Mouse (Mus musculus) kidney, adult 8-10 months (tissue): Measurements from ENCODE around the gene Ackr1.
A peak's percentile ranks its signal among the peaks of the same experiment; 100 is the strongest.

Experiments used
- DNase-seq, 2 experiments: peaks; one replicate each; pipeline ENCODE4 v3.0.0; 2022

Ackr1 gene

DNA sequence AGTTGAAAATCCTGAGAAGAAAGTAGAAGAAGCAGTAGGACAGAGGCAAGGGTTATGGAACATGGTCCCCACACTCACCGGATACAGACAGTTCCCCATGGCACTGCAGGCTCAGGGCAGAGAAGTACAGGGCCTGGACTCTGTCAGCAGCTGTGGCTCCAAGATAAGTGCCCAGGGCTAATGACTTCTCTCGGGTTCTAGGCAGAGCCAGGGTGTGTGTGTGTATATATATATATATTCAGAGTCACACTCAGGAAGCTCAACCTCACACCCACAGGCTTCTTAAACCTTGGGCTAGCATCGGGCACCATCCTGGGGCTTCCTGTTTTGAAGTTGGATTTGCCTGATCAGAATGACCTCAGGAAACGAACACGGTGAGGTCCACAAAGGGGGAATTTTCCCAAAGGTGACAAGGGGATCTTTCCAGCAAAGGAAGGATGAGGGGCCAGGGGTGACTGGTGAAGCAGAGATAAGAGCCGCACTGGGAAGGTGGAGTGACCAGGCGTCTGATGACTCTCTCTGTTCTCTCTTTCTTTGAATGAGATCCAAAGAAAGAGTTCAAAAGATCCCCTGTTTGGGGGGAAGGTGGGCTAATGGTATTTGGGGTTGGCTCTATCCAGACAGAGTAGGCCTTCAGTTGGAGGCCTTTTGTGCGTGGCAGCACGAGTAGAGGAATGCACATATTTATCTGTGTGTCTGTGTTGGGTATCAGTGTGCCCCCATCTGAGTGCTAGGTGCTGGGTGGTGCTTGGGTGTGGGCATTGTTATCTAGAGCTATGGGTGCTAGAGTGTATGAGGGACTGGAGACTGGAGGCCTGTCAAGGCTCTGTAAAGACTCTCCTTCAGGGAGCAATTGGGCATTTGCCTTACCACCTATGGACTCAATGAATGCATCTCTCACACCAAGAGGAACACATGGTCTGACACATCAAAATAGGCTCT is at the start of gene Ackr1:
TSS of gene Ackr1 (minus strand) at position 439 of the 942 bp plus-strand sequence.
- DNase-seq: no peak

DNA sequence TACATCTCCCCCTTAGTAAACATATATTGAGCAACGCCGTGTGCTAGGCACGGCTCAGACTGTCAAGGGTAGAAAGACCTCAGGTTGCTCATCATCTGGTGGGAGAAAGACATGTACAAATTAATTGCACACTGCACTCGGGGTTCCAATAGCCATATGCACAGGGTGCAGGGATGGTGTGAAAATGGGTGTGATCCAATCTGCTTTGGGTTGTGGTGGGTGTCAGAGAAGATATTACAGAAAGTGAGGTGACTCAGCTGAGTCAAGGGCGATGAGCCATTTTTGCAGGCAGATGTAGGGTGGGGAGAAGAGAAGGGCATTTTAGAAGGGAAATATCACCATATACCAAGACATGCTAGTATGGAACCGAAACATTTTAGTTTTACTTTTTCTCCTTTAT is 47.9 kb upstream of the Ackr1 start:
- DNase-seq: no peak

DNA sequence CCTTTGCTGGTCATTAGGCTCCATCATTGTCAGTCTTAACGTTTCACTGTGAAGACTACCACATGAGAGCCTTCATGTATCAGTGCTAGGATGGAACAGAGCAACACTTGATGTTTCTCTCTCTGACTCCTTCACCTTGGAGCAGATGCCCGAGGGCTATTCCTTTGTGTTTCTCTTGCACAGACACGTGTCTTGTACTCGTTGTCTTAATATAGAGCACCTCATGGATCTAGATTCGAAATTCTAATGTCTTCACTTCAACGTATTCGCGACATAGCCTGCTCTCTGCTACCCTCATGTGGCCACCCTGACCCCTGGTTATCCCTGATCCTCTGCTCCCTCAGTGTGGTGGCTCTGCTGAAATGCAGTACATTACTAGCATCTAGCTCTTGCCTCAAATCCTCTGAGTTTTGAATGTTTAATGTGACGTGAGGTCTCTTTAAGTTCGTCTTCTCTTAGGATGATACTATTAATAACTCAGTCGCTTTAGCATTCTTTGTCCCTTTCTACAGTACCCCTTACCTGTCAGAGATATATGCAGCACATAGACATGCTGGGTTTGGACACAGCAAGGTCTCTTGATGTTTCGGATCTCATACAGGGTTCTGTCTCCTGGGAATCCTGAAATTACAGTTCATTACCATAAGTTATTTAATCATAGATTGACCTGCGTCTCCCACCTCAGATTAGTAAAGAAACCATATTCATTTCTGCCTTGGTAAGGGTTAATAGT is 44.0 kb upstream of the Ackr1 start:
- DNase-seq: peak in 1 of 2 experiments; percentile 31

DNA sequence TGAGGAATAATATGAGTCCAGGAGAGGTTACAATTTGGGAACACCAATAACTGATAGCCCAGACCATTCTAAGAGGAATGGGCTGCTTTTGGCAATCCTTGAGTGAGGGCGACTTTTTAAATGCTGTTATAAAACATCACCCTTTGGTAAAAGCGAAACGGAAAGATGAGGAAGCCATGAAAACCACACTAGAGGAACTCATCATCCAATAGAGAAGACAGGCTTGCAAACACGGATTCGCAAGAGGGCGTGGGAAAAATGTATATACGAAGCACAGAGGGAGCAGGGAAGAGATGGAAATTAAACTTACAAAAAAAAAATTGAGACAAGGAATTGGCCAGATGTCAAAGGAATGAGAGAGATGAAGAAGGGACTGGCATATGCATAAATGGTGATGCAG is 40.5 kb upstream of the Ackr1 start:
- DNase-seq: no peak

DNA sequence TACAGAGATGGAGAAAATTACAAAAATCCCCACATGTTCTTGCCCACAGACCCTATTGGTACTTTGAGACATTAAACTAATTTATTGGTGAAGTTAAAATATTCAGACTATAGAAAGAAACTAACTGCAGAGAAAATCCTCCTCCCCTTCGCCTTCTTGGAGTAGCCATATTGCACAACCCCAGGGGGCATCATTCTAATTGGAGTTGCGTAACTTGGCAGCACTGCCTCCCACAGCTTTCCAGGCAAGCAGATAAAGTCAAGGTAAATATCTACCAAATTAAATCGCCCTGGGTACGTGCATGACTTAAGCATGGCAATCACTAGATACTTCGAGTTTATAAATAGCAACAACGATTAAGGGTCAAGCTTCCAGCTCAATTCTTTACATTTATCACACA is 38.0 kb upstream of the Ackr1 start:
- no peak for DNase-seq

DNA sequence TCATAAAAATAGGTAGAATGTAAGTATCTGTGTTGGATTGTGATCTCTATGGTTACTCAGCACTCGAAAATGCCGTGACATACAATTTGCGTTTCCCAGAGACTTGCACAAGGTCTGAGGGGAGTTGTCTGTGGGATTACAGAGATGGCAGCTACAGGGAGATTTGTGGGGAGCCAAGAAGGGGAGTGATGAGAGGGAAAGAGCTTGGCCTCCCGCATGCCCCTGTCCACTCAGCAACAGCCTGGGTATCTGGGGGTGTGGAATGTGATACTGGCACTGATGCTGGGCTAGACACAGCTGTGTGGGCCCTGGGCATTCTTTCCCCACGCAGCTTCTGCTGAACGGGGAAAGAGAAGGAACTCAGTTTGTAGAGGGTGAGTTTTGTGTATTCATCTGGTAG is 36.9 kb upstream of the Ackr1 start:
- DNase-seq: no peak

DNA sequence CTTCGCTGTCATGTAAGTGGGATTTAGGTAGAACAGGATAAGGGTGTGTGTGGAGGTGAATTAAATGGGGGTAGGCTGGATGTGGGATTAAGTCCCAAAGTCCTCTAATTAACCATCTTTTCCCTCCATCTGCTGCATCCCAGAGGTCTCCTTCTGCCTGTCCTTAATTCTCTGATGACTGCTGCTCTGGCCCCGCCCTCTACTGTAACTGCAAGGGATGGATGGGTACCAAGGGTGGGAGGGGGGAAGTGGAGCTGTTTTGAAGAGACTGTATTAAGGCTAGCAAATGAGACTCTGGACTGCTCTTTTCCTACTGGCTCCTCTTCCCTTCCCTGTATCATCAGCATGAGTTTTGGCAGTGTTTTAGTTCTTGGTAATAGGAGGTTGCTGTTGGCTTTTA is 36.1 kb upstream of the Ackr1 start:
- DNase-seq: no peak

DNA sequence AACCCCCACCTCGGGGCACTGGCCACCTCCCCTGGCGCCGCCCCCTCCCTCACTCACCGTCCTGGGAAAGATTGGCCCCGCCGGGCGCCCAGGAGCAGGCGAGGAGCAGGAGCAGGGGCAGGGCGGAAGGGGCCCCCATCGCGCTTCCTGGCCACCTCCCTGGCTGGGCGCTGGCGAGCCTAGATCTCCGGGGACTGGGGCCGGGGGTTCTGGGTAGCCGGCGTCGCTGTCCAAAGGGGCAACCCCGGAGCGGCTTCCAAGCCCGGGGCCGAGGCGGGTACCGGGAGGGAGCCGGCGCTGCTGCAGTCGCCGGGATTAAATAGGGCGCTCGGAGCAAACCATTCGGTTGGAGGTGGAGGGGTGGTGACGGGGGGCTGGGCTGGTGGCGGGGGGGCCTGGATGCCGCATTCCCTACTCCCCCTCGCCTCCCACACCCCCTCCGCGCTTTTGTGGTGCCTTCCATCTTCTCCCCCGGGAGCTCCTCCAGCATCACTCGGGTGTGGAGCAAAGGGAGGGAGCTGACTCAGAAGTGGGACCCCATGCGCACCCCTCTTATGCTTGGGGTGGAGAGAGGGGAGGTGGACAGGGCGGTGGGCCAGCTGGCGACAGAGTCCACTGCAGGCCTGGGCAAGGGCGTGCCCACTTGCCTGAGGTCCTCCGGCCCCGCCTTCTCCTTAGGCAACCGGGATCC is 34.0 kb upstream of the Ackr1 start, which contains the start of gene Cadm3:
TSS of gene Cadm3 (minus strand) at position 340 of the 691 bp plus-strand sequence.
- DNase-seq: no peak

DNA sequence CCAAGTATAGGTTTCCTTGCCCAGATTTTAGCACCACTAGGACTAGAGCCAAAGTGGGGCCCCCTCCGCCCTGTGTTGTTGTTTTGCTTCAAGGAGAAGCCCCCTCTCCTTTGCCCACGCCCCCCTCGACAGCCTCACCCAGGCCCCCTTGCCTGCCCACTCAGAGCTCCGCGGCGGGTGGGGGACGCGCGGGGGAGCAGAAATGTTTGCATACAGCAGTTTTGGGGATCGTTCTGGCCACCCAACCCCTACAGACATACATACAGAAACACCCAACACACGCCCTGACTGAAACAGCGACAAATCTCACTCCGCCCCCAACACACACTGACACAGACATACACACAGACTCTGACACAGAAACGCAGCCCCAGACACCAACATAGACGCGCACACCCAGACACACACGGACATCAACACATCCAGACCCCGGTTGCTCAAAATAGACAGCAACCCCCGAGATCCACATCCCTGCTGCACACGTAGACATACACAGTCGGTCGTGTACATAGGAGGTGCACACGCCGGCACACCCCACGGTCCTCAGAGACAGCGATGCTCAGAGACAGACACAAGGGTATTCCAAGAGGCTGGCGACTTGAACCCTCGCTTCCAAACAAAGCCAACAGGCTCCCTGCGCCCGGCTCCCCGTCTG is 33.3 kb upstream of the Ackr1 start:
- no peak for DNase-seq

DNA sequence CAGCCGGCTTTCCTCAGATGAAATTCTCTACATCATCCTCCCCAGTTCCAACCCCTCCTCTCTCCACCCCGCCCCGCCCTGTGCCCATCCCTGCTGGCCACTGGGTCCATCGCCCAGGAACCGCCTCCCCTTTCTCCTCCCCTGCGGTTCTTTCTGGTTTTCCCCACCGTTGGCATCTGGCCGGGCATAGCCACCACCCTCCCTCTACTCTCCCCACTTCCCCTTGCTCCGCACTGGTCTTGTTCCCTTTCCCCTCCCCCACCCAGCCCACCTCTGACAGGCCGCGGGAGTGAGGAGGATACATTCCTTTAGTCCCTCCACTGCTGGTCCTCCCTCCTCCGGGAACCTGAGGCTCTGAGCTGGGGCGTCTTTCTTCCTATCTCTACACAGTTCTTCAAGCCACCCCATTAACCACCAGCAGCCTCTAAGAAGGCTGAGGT is 32.4 kb upstream of the Ackr1 start:
- DNase-seq: no peak

DNA sequence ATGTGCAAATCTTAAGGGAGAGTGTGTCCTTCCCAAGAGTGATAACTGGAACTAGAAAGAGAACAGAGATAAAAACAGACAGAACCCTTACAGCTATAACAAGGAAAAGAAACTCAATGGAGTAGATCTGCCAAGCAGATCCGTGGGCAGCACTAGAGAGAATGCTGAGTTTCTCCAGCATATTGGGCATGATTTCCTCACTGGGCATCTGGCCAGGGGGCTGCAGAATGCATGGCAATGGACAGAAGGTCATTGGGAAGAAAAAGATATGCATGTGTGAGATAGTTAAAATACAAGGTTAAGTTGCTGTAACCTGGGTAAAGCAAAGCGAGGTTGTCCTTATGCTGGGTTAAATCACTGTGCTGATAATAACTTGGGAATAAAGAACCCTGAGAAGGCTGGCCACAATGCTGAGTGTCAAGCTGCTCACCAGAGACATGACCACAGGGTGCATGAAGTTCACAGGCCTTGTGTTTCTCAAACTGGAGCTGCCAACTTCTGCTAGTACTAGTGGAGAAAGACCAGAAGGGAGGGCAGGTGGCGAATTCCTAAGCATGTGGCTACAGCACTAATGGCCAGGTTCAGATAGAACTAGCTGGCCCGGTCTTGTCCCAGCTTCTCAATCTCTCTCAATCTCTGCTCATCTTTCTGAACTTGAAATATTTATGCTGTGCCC is 30.7 kb upstream of the Ackr1 start:
- no peak for DNase-seq

DNA sequence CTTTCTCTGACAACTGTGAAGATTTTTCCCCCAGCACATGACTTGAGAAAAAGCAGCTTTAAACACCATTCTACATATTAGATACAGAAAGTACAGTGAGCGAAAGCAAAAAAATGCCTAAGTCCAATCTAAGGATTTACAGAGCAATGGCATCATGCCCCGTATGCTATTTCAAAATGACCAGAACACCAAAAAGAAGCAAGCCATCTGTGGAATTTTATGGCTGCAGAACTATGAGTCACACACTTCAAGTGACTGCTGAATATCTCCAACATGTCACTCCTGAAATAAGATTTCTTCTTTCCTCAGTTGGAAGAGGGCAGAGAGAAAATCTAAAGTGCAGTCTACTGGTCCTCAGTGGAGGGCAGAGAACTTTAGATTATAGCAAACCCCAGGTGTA is 29.9 kb upstream of the Ackr1 start:
- no peak for DNase-seq

DNA sequence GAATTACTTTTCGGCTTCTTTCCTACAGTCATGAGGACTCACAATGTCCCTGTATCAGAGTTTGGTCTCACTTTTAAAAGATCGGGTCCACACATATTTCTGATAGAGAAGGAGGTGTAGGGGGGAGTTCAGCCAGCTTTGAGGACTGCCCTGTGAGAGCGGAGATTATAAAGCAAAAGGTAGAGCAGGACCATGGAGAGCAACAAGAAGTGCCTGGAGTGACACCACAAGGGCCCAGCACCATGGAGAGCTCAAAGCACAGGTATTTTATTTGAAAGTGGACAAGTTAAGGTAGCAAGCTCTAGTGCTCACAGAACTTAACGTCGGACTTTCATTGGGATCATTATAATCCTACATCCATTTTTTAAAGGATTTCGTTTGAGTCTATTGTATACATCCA is 28.1 kb upstream of the Ackr1 start:
- DNase-seq: peak; percentile 32 to 51

DNA sequence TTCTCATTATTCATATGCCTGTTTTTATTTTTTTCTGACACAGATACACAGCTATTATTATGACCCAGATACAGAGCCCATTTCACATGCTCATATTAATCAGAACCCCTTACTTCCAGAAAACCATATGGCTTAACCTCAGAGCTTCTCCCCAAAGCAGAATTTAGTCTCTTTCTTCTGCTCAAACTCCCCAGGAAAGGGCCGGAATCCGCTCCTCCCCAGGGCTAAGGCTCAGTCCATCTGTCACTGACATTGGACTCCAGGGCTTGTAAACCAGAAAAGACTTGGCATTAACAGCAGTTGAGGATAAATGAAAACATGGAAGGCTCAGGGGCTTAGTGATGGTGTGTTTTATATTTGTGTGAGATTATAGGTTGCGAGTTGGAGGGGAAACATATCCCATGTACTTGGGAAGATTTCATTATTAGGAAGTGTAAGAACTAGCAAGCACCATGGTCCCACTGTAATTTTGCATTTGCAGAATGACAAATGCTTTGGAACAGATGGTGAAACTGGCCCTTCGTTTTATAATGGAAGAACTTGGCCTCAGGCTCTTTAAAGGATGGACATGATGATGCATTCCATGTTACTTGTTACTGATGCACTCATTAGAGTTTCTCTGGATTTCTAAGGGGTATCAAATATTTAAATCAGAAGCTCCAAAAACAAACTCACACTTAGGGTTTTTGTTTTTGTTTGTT is 26.2 kb upstream of the Ackr1 start:
- DNase-seq: no peak

DNA sequence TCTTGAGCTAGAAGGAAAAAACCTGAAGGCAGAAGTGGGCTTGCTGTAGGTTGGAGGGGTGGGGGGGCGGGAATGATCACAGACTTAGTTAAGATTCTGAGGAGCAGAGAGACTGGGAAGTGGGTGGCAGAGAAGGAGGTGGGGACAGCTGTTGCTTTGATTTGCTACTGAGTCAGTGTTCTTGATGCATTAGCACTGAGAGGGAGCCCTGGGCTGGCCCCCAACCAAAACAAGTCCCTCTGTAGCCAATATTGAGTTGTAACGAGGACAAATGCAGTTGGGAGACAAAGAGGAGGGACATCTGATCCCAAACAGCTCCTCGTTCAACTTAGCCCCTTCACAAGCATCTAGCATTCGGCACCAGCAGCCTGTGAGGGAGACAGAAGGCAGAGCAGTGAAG is 24.2 kb upstream of the Ackr1 start:
- DNase-seq: no peak

DNA sequence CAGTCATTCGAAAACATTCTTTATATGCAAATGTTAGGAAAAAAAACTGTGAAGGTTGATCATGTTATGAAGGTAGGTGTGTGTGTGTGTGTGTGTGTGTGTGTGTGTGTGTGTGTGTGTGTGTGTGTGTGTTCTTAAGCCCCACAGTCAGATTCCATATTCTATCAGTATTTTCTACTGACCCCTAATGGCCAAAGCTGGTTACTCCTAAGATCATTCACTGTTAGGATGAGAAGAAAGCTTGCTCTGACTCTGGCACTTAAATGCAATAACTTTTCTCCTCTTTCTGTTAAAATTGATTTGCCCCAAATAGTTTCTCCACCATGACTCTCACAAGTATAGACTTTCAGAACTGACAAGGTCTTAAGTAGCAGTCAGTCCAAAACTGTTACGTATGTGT is 23.1 kb upstream of the Ackr1 start:
- no peak for DNase-seq

DNA sequence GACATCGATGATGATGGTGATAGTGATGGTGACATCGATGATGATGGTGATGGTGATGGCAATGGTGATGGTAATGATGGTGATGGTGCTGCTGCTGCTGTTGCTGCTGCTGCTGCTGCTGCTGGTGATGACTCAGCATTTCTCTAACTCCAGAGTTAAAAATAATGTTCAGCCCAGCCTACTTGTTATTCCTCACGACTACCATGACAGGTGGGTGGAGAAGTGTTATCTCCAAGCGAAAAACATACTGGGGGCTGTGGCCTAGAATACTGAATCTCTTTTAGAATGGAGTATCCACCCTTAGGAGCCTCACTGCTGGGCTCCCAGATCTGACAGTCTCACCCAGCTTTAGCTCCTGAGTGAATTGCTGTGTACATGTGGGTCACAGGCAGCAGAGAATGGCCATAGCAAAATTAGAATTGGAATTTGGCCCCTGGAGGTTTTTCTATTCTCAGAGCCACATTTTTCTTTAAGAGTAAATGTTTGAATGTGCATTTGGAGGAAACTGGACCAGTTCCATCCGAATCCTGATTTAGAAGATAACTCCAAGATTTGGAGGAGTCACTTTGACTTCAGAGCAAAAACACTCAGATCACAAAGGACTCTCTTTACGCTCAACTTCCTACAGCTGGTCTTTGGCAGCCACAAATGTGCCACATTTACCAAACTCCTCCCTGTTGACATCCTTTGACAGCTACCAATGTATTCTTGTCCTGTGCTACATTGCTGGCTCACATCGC is 21.7 kb upstream of the Ackr1 start:
- DNase-seq: no peak

DNA sequence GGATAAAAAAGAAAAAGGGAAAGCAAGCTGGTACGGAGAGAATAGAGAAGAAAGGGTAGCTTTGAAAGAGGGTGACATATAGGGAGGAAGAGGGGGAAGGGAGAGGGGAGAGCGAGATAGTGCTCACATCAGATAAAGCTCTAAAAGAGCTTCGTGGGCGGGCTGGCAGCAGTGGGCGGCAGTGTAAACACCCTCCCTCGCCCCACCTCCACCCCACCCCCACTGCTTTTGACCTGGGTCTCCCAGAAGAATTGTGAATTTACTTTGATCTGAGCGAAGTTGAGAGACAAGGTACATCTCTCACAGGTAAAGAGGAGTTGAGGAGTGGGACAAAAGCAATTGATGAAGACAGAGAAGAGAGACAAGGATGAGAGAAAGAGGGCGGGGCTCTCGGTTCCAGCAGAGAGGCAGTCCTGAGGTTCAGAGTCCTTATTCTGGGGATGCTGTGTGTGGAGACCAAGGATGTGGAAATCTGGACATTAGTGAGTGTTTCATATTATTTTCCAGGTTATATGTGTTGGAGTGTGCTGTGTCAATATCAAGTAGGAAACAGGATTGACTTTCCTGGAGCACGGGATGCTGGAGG is 16.9 kb upstream of the Ackr1 start, which contains the start of gene Aim2:
TSS of gene Aim2 (plus strand) at position 508 of the 586 bp plus-strand sequence.
- DNase-seq: no peak

DNA sequence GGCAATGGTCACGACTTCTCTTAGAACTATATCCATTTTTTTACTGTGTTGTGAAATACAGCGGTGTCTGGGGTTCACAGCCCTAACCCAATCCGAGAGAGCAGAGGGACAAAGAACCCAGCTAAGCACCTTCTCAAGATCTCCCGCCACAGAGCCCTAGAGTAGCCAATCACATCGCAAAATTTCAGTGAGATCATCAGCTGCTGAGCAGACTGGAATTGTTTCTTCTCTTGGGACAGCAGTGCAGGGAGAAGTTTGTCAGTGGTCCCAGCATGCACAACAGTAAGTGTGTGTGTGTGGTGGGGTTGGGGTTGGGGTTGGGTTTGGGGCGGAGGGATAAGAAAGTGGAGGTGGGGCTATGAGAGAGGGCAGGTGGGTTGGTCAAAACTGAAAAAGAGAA is 16.4 kb upstream of the Ackr1 start:
- peak in 1 of 2 experiments; percentile 15 for DNase-seq

DNA sequence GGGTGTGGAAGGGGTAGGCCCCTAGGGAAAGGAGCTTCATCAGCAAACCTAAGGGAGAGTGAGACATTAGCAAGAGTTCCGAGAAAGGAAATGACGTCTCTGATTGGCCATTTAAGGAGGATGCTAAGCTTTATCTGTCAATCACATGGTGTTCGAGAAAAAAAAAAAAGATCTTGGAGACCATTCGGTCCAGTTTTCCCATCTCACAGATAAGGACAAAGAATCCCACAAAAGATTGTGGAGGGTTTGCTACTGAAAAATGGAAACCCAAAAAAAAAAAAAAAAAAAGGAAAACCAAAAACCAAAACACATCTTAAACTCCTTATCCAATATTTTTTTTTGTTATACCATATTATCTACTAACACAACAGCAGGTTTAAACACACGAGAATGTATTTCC is 15.6 kb upstream of the Ackr1 start:
- DNase-seq: no peak
